Mouse (Mus musculus) neural tube, embryonic 14.5 days (tissue): ENCODE results near the gene B230307C23Rik. TPM values are rescaled to one million over a fixed set of nuclear protein-coding genes. Genes with fewer than 3 reads are reported as not detected.

Experiments used
- ATAC-seq: fragments of 200-750 bp; cut with Nextera tagmentation; 2 replicates; pipeline ENCODE4 v1.8.0; 2017; ENCODE audit warnings: low read depth, mild to moderate bottlenecking, moderate TSS enrichment, moderate library complexity
- H3K27ac ChIP-seq: fragments of 300-500 bp; sonication (generic); 2 replicates; pipeline ENCODE4 v1.5.1; 2014; ENCODE audit warnings: low read depth, mild to moderate bottlenecking, control low read depth, low read length, moderate library complexity, mixed read lengths
- H3K27me3 ChIP-seq: fragments of 300-500 bp; sonication (generic); 2 replicates; pipeline ENCODE4 v1.6.1; 2014; ENCODE audit warnings: low read length; ENCODE audit not compliant: control insufficient read depth, insufficient read depth
- H3K36me3 ChIP-seq: fragments of 300-500 bp; sonication (generic); 2 replicates; pipeline ENCODE4 v1.6.1; 2014; ENCODE audit warnings: low read length, mixed read lengths; ENCODE audit not compliant: control insufficient read depth, insufficient read depth
- H3K4me1 ChIP-seq: fragments of 300-500 bp; sonication (generic); 2 replicates; pipeline ENCODE4 v1.6.1; 2014; ENCODE audit warnings: low read length; ENCODE audit not compliant: control insufficient read depth, insufficient read depth
- H3K4me2 ChIP-seq: fragments of 300-500 bp; sonication (generic); 2 replicates; pipeline ENCODE4 v1.6.1; 2014; ENCODE audit warnings: mild to moderate bottlenecking, low read depth, low read length, control low read depth
- H3K4me3 ChIP-seq: fragments of 300-500 bp; sonication (generic); 2 replicates; pipeline ENCODE4 v1.5.1; 2014; ENCODE audit warnings: low read depth, low read length, control low read depth, mixed read lengths
- H3K9ac ChIP-seq: fragments of 300-500 bp; sonication (generic); replicated peaks from 2 replicates; pipeline ENCODE4 v1.6.1; 2014; ENCODE audit warnings: low read depth, mild to moderate bottlenecking, control low read depth, low read length, mixed read lengths
- H3K9me3 ChIP-seq: fragments of 300-500 bp; sonication (generic); 2 replicates; pipeline ENCODE4 v1.6.1; 2016; ENCODE audit warnings: low read length; ENCODE audit not compliant: control insufficient read depth
- WGBS: fragments of 180-500 bp; shearing (Covaris S2); extraction: QIAGEN DNeasy Blood & Tissue Kit; methylation state at CpG from one replicate; pipeline ENCODE4 v1.1.7; 2014; 5-methylcytosine and 5-hydroxymethylcytosine counted together
- polyA plus RNA-seq: library from polyadenylated mRNA; unstranded; fragments of >200 nt; fragmentation: Nextera tagmentation; extraction: Ambion mirVana; gene quantifications from 2 replicates; pipeline ENCODE4 v1.2.1, GENCODE M21; 2014

The B230307C23Rik gene
- polyA plus RNA-seq, 1 experiment from 2014 or later = 35.7 TPM

- Histone ChIP-seq H3K27me3 (no peaks in the 10 kb centered on the region; the same call in 1 of the 2 replicates), H3K4me1 (peaks cover 10% of the 10 kb centered on the region; the same call in 1 of the 2 replicates)
- 91% methylated on average over 3 of the region's 3 CpGs for WGBS
These were observed 36.8 kb upstream of the B230307C23Rik start for GRCm38 (mm10) chr16:97960348-97960747.

GRCm38 (mm10) chr16:97961381-97962150, 35.5 kb upstream of the B230307C23Rik start:
- ATAC-seq = peak; percentile 49
- 10% methylated on average over 29 of the region's 36 CpGs for WGBS
- Histone ChIP-seq H3K4me3 (peak overlapping the region; percentile 75), H3K9me3 (no peaks in the 10 kb centered on the region), H3K27ac (peak overlapping the region; percentile 99), H3K4me2 (peak overlapping the region; percentile 84), H3K27me3 (no peaks in the 10 kb centered on the region; the same call in 1 of the 2 replicates), H3K36me3 (no peaks in the 10 kb centered on the region), H3K9ac (peak overlapping the region; percentile 92), H3K4me1 (peaks cover 10% of the 10 kb centered on the region; the same call in 1 of the 2 replicates)

More at GRCm38 (mm10) chr16:97960348-97960747, 36.8 kb upstream of the B230307C23Rik start:
- Histone ChIP-seq H3K9ac (no peak overlapping the region), H3K9me3 (no peaks in the 10 kb centered on the region), H3K4me3 (no peak overlapping the region), H3K4me2 (no peak overlapping the region), H3K27ac (no peak overlapping the region), H3K36me3 (no peaks in the 10 kb centered on the region)
- no peak for ATAC-seq

- ATAC-seq = peak; percentile 99
- no peaks in the 10 kb centered on the region for H3K9me3 ChIP-seq
- H3K4me3 ChIP-seq = peak within 1 kb of the TSS; percentile 75
- H3K4me1 ChIP-seq = peaks cover 10% of the 10 kb centered on the region; the same call in 1 of the 2 replicates
- peak within 1 kb of the TSS; percentile 84 for H3K4me2 ChIP-seq
- under 1% methylated on average over 78 of the region's 78 CpGs for WGBS
- no peaks in the 10 kb centered on the region; the same call in 1 of the 2 replicates for H3K27me3 ChIP-seq
- H3K27ac ChIP-seq = peak within 1 kb of the TSS; percentile 99
- peak within 1 kb of the TSS; percentile 92 for H3K9ac ChIP-seq
- H3K36me3 ChIP-seq = no peaks in the 10 kb centered on the region
These were observed 34.8 kb upstream of the B230307C23Rik start, which contains the start of the genes C2cd2 and Zbtb21 for GRCm38 (mm10) chr16:97962151-97962948. Gene C2cd2, minus strand, starts transcription at chr16:97962598. Gene Zbtb21, minus strand, starts transcription at chr16:97962622.

- H3K36me3 ChIP-seq = no peaks in the 10 kb centered on the region
- no peak overlapping the region for H3K4me2 ChIP-seq
- no peak overlapping the region for H3K4me3 ChIP-seq
- no peaks in the 10 kb centered on the region for H3K9me3 ChIP-seq
- no peak overlapping the region for H3K27ac ChIP-seq
- no peak for ATAC-seq
- H3K27me3 ChIP-seq = no peaks in the 10 kb centered on the region; the same call in 1 of the 2 replicates
- H3K9ac ChIP-seq = no peak overlapping the region
- H3K4me1 ChIP-seq = peaks cover 10% of the 10 kb centered on the region; the same call in 1 of the 2 replicates
- WGBS = 85% methylated on average over 3 of the region's 3 CpGs
These were observed 33.1 kb upstream of the B230307C23Rik start for GRCm38 (mm10) chr16:97963956-97964540.

- WGBS = 71% methylated on average over 1 of the region's 1 CpGs
- ATAC-seq = no peak
- no peaks in the 10 kb centered on the region for H3K9me3 ChIP-seq
- no peak overlapping the region for H3K9ac ChIP-seq
- no peak overlapping the region for H3K4me3 ChIP-seq
- no peak overlapping the region for H3K4me2 ChIP-seq
- no peaks in the 10 kb centered on the region for H3K27me3 ChIP-seq
- H3K36me3 ChIP-seq = no peaks in the 10 kb centered on the region
- H3K4me1 ChIP-seq = no peaks in the 10 kb centered on the region
- no peak overlapping the region for H3K27ac ChIP-seq
These were observed 19.8 kb upstream of the B230307C23Rik start for GRCm38 (mm10) chr16:97977277-97977676.

- H3K27me3 ChIP-seq = no peaks in the 10 kb centered on the region
- no peaks in the 10 kb centered on the region for H3K36me3 ChIP-seq
- no peak for ATAC-seq
- no peaks in the 10 kb centered on the region for H3K4me1 ChIP-seq
- H3K9me3 ChIP-seq = no peaks in the 10 kb centered on the region
- H3K4me3 ChIP-seq = no peak overlapping the region
- no peak overlapping the region for H3K4me2 ChIP-seq
- no peak overlapping the region for H3K27ac ChIP-seq
- H3K9ac ChIP-seq = no peak overlapping the region
- 72% methylated on average over 3 of the region's 3 CpGs for WGBS
These were observed 19.4 kb upstream of the B230307C23Rik start for GRCm38 (mm10) chr16:97977722-97978121.

GRCm38 (mm10) chr16:97981362-97981761, 15.8 kb upstream of the B230307C23Rik start:
- Histone ChIP-seq H3K9ac (no peak overlapping the region), H3K4me2 (no peak overlapping the region), H3K27ac (no peak overlapping the region), H3K4me1 (no peaks in the 10 kb centered on the region), H3K27me3 (no peaks in the 10 kb centered on the region), H3K36me3 (no peaks in the 10 kb centered on the region), H3K4me3 (no peak overlapping the region), H3K9me3 (no peaks in the 10 kb centered on the region)
- WGBS = 86% methylated on average over 1 of the region's 1 CpGs
- no peak for ATAC-seq

GRCm38 (mm10) chr16:97984589-97984988, 12.5 kb upstream of the B230307C23Rik start:
- H3K4me1 ChIP-seq = no peaks in the 10 kb centered on the region
- no peaks in the 10 kb centered on the region for H3K36me3 ChIP-seq
- peak; percentile 68; the same call in 1 of the 2 replicates for ATAC-seq
- H3K27me3 ChIP-seq = no peaks in the 10 kb centered on the region
- H3K9ac ChIP-seq = no peak overlapping the region
- no peak overlapping the region for H3K4me3 ChIP-seq
- H3K27ac ChIP-seq = no peak overlapping the region
- H3K9me3 ChIP-seq = no peaks in the 10 kb centered on the region
- WGBS = 11% methylated on average over 5 of the region's 5 CpGs
- H3K4me2 ChIP-seq = no peak overlapping the region
